Mouse (Mus musculus) thymus, postnatal 10 days (tissue): ENCODE measurements around the gene Lmod1.
A peak's percentile ranks its signal among the peaks of the same experiment; 100 is the strongest.

Experiments used
- DNase-seq, 2 experiments: peaks; one replicate each; pipeline ENCODE4 v3.0.0; 2021; ENCODE audit warnings: low spot score in 2 of 2

Gene Lmod1

GRCm38 (mm10) chr1:135324571-135324970 lies at the start of gene Lmod1:
Gene Lmod1, plus strand, starts transcription at chr1:135324807.
- no peak for DNase-seq

- no peak for DNase-seq
Observed at GRCm38 (mm10) chr1:135280646-135281045, 44.0 kb upstream of the Lmod1 start.

- no peak for DNase-seq
Observed at GRCm38 (mm10) chr1:135281841-135282240, 42.8 kb upstream of the Lmod1 start.

- DNase-seq, result no peak
Observed at GRCm38 (mm10) chr1:135282536-135283286, 41.9 kb upstream of the Lmod1 start.

- DNase-seq, result peak; percentile 18 to 29
Observed at GRCm38 (mm10) chr1:135283287-135283825, 41.3 kb upstream of the Lmod1 start.

- DNase-seq, result peak; percentile 56 to 67
Observed at GRCm38 (mm10) chr1:135283826-135284291, 40.7 kb upstream of the Lmod1 start, which contains the start of gene Rnpep. Gene Rnpep, minus strand, starts transcription at chr1:135284084.

- DNase-seq, result no peak
Observed at GRCm38 (mm10) chr1:135286311-135286710, 38.3 kb upstream of the Lmod1 start.

- no peak for DNase-seq
Observed at GRCm38 (mm10) chr1:135290908-135291307, 33.7 kb upstream of the Lmod1 start.

- no peak for DNase-seq
Observed at GRCm38 (mm10) chr1:135311356-135311755, 13.3 kb upstream of the Lmod1 start.

- no peak for DNase-seq
Observed at GRCm38 (mm10) chr1:135312201-135312600, 12.4 kb upstream of the Lmod1 start.

- peak; percentile 84 to 86 for DNase-seq
Observed at GRCm38 (mm10) chr1:135313284-135314031, 11.1 kb upstream of the Lmod1 start, which contains the start of gene Timm17a. Gene Timm17a, minus strand, starts transcription at chr1:135313778.

GRCm38 (mm10) chr1:135323367-135323901 lies 1.2 kb upstream of the Lmod1 start:
- no peak for DNase-seq

- DNase-seq, result no peak
Observed at GRCm38 (mm10) chr1:135325934-135326333, 1.3 kb downstream of the Lmod1 start.

GRCm38 (mm10) chr1:135328368-135328767 lies 3.8 kb downstream of the Lmod1 start:
- DNase-seq, result no peak

GRCm38 (mm10) chr1:135330578-135330977 lies 6.0 kb downstream of the Lmod1 start:
- DNase-seq, result no peak

- DNase-seq, result no peak
Observed at GRCm38 (mm10) chr1:135341947-135342346, 17.3 kb downstream of the Lmod1 start.

GRCm38 (mm10) chr1:135344026-135344425 lies 19.4 kb downstream of the Lmod1 start:
- no peak for DNase-seq

- no peak for DNase-seq
Observed at GRCm38 (mm10) chr1:135346891-135347290, 22.3 kb downstream of the Lmod1 start.

- DNase-seq, result no peak
Observed at GRCm38 (mm10) chr1:135347498-135348169, 23.0 kb downstream of the Lmod1 start.

GRCm38 (mm10) chr1:135351953-135352352 lies 27.3 kb downstream of the Lmod1 start:
- DNase-seq, result no peak

GRCm38 (mm10) chr1:135359071-135359470 lies 34.5 kb downstream of the Lmod1 start:
- no peak for DNase-seq

- no peak for DNase-seq
Observed at GRCm38 (mm10) chr1:135361491-135361890, 36.9 kb downstream of the Lmod1 start.
